Mouse (Mus musculus): ENCODE measurements at regions not wholly inside any gene's neighbourhood (a gene's known extent, or its start where the extent isn't known, plus 50 kb on each side); places are given as distances from the start of the nearest gene placed in this dataset.

DNA sequence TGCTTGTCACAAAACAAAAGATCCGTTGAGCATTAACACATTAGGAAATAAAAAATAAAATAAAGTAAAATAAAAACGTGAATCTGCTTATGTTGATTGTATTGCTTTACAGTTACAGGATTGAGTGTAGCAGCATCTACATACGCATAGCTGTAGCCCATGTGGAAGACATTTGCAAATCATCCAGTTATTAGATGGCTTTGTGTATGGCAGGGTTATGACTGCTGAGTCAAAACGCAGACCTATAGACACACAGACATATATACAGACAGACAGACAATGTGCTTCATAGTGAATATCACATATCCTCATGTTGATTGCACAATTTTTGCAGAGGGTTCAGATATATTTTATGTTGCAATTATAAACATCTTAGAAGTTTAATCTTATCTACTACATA, 64.5 kb downstream of the Gm11146 start:
- no peak for ATAC-seq (replicated peaks; ENCODE audit: poor library complexity)

DNA sequence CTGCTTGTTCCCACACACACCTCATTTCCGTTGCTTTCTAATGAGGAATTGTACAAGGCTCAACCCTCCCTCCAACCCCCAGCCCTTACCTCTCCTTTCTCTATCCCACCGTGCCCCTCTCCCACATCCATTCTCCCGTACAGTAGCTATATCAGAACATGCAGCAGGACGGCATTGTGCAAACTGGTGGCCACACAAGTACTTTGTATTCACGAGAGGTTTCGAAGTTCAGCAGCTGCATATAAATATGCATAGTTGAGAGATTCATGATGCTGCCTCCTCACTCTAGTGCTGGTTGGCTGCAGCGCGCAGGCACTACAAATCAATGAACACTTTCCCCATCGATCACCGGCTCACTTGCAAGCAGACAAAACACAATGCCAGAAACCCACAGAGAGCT, 65.1 kb downstream of the Gm11146 start:
- ATAC-seq (replicated peaks; ENCODE audit: poor library complexity): no peak

- no peak for ATAC-seq (replicated peaks; ENCODE audit: poor library complexity)
Measured at GRCm38 (mm10) chr16:77536314-77536713, 65.6 kb downstream of the Gm11146 start.

DNA sequence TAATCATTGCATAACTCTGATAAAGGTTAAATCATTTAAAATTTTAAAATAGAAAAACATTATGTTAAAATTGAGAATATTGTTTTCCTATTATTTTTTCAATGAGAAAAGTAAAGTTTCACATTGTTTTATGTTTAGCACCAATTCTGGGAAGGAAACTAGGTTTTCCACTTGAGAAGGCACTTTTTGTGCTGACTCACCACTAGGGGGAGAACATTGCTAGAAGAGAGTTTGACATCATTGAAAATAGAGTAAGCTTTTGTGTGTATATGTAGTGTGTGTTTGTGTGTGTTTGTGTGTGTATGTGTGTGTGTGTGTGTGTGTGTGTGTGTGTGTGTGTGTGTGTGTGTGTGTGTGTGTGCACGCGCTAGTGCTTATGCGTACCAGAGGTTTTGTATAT, 66.9 kb downstream of the Gm11146 start:
- ATAC-seq (replicated peaks; ENCODE audit: poor library complexity): peak; percentile 84

- no peak for ATAC-seq (replicated peaks; ENCODE audit: poor library complexity)
Measured at GRCm38 (mm10) chr16:77531596-77531995, 70.3 kb downstream of the Gm11146 start.

GRCm38 (mm10) chr16:77527951-77528350, 73.9 kb downstream of the Gm11146 start:
- ATAC-seq (replicated peaks; ENCODE audit: poor library complexity): no peak

DNA sequence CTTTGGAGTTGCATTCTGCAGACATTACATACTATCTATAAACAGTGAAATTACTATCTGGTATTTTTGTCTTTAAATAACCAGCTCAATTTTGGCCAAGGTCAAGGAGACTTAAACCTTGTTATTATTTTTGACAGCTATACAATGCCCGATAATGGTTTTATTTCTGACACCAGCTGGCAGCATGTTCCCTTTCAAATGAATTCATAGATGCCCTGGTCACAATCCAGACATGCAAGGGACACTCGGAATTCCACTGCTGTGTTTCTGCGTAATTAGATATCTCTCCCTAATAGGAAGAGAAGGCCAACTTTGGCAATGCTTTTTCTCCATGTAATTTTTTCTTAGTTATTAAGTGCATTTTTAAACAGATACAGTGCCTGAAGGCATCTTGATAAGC, 87.3 kb downstream of the Gm11146 start:
- no peak for ATAC-seq (replicated peaks; ENCODE audit: poor library complexity)

DNA sequence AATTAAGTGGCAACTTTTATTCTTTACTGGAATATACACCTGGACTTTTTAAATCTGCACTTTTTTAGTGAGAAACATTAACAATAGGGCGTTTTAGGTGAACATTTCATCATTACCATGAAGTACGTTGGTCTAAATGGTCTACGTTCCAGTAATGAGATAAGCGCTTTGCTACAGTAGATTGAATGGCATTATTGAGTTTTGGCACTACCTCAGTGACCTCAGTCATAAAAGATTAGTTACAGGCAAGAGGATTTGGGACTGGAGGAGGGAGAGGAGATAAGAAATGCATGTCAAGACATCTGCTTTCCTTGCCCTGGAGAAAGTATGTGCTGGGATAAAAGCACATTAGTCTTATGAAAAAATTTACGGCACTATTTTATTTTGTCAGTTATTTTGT, 98.3 kb downstream of the Gm11146 start:
- no peak for ATAC-seq (replicated peaks; ENCODE audit: poor library complexity)

DNA sequence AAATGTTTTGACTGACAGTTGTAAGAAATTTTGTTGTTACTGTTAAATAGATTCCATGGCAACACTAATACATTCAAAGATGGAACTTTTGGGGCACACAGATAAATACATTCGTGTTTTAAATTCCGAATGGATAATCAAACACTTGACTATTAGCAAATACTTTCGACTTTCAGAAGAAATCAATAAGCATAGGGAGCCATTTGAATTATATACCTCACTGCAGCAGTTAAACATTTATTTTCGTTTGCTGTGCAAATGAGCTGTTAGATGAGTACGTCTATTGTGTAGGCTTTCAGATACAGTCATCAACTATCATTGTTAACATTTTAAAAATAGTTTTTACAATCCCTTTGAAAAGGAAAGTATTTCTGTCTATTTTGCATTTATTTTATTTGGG, 99.0 kb downstream of the Gm11146 start:
- no peak for ATAC-seq (replicated peaks; ENCODE audit: poor library complexity)

DNA sequence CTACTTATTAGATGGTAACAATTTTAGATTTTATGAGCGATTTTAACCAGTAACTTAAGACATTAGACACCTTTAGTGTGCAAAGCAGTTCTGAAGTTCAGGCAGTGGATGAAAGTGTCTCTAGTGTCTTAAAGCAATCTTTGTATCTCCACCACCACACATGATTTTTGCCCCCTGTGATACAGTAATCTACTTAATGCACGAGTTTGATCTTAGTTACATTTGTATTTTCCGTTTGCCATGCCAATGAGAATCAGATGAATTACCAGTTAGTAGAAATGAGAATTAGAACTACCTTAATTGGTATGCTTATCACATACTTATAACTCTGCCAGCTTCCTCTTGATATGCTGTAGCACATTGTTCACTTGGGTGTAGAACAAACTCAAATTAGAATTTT, 99.9 kb downstream of the Gm11146 start:
- ATAC-seq (replicated peaks; ENCODE audit: poor library complexity): no peak

- ATAC-seq (replicated peaks; ENCODE audit: poor library complexity): no peak
Measured at GRCm38 (mm10) chr16:77500981-77501380, 100.9 kb downstream of the Gm11146 start.

DNA sequence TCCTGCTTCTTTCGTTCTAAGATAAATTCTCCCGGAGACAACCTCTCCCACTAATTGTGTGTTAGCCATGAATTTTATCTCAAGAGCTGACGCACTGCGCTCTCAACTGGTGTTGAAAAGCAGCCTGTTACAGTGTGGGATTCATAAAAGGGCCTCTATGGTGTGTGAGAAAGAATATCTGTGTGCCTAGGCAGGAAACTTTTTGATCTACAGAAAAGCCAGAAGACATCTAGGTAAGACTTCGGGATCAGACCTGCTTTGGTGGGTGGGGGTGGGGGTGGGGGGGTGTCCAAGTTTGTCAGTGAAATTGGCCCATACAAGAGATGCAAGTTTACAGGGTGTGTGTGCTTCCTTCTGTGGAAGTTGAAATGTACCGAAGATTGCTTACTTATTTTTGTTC, 101.5 kb downstream of the Gm11146 start:
- 0 out of 2 replicates have a peak, but pooled peaks have one; percentile 18 for ATAC-seq (replicated peaks; ENCODE audit: poor library complexity)

DNA sequence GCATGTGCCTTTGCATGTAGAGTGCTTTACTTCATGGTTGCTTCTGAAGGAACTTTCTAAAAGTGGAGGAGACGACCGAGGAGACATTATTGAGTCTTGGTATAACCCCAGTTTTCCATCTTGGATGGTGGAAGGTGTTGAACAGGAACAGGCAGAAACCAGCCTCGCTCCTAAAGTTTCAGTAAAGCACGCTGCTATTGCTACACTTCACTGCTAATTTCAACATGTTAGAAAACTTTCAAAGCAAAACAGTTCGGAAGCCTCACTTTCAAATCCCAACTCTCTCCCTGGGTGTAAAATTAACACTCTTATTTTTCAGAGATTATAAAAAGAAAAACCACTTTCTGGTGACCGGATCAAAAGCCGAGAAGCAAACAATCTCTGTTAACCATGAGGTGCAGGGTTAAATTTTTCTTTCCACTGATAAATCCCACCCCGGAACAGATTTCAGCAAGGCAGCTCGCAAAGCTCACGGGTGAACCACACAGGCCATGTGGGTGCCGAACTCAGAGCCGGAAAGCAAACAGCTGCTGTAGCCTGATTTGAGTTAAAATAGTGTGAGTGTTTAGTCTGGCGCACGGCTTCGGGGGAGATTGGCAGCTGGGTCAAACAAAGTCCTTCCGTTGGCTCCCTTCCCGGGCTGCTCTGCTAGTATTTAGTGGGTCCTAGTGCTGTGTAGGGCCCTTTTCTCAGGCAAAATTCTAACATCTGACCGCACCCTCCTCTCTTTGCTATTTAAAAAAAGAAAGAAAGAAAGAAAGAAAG, 102.2 kb downstream of the Gm11146 start:
- peak; percentile 88 for ATAC-seq (replicated peaks; ENCODE audit: poor library complexity)

GRCm38 (mm10) chr16:77495310-77495709, 106.6 kb downstream of the Gm11146 start:
- ATAC-seq (replicated peaks; ENCODE audit: poor library complexity): peak; percentile 55

- no peak for ATAC-seq (replicated peaks; ENCODE audit: poor library complexity)
Measured at GRCm38 (mm10) chr16:77494042-77494441, 107.9 kb downstream of the Gm11146 start.

- peak; percentile 66 for ATAC-seq (replicated peaks; ENCODE audit: poor library complexity)
Measured at GRCm38 (mm10) chr16:77488155-77488554, 113.7 kb downstream of the Gm11146 start.

DNA sequence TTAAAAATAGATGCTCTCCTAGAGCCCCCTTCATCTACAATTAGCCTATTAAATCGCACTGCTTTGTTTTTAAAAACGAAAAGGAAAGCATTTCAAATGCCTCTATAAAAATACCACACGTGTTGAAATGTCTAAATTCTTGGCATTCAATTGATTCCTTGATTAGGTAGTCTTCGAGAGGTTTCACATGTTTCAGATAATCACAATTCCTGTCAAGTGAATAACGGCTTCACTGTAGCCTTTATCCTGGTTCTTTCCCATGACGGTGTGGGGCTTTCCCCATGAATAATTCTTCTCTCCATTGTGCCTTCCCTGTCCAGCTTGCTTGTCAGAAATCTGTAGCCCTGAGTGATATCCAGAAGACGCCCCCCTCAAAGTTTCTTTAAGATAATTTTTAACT, 122.1 kb downstream of the Gm11146 start:
- ATAC-seq (replicated peaks; ENCODE audit: poor library complexity): no peak

DNA sequence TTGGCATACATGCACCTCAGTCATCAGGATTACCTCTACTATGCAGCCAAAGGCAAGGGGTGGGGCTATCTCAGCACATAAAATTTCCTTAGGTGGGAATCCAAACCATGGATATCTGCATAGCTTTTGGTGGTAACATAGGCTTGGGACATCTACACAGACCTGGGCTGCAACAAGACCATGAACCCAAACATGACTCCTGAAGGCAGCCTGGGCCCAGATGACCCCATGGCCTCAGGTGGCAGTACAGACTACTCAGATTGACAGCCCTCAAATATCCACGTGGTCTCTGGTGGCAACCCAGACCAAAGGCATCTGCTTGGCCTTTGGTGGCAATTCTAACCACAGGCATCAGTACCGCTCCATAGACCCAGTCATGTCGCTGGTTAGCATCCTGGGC, 130.0 kb downstream of the Gm11146 start:
- ATAC-seq (replicated peaks; ENCODE audit: poor library complexity): no peak

GRCm38 (mm10) chr16:77469903-77470302, 132.0 kb downstream of the Gm11146 start:
- ATAC-seq (replicated peaks; ENCODE audit: poor library complexity): no peak

GRCm38 (mm10) chr16:77469328-77469875, 132.5 kb downstream of the Gm11146 start:
- ATAC-seq (replicated peaks; ENCODE audit: poor library complexity): no peak

DNA sequence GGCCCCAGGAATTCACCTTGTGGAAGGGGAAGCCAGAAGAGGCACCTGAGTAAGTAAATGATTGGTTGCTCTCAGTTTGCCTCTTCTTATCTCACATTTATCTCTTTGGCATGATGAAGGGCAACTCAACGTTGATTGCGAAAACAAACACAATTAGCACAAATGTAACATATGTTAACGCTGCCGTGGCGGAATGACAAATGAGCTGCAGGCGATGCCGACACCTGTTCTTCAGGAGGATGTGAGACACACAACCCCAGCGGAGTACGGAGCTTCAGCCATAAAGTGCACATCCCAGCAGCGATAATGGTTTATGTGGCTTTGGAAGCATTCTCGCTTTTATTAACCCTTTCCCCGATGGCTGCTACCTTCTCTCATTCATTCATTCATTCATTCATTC, 134.7 kb downstream of the Gm11146 start:
- no peak for ATAC-seq (replicated peaks; ENCODE audit: poor library complexity)

- ATAC-seq (replicated peaks; ENCODE audit: poor library complexity): no peak
Measured at GRCm38 (mm10) chr16:77464623-77465022, 137.3 kb downstream of the Gm11146 start.

DNA sequence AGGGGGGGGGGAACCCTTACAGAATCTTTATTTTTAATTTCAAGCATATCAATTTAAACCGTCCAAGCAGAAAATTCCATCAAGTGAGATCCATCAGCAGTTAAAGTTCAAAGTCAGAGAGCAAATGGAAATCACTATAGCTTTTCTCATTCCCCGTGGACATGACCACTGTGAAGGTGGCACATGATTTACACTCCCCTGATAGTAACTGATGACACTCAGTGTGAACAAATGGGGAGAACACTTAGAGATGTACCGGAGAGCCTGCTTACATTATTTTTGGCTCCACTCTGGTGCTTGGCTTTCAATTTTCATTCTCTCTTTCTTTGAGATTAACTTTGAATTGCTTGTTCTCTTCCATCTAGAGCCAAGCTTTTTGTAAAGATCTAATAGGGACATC, 140.0 kb downstream of the Gm11146 start:
- ATAC-seq (replicated peaks; ENCODE audit: poor library complexity): no peak

All from megakaryocyte progenitor cell, adult 5-6 weeks (primary cell).